Mouse (Mus musculus): ENCODE results near the gene Mrpl16. TPM values are rescaled to one million over a fixed set of nuclear protein-coding genes. Genes with fewer than 3 reads are reported as not detected.

The Mrpl16 gene
- total RNA-seq, 2 experiments from 2014 or later, result 39.3 to 43.3 TPM

Other genes starting within 250 kb of the Mrpl16 start
- gene Ms4a4d, start 233.6 kb upstream of the Mrpl16 start, total RNA-seq (2021), result not detected
- gene Ms4a6d, start 165.5 kb upstream of the Mrpl16 start, total RNA-seq (2021), result 1 to 10 TPM; 1.4 to 2.1 TPM
- not detected for gene Ms4a2, start 146.7 kb upstream of the Mrpl16 start, total RNA-seq (2021)
- not detected for gene Ms4a3, start 129.5 kb upstream of the Mrpl16 start, total RNA-seq (2021)
- gene Oosp2, start 109.8 kb upstream of the Mrpl16 start, total RNA-seq (2021), result not detected
- not detected for gene Oosp1, start 79.2 kb upstream of the Mrpl16 start, total RNA-seq (2021)
- gene Oosp3, start 73.3 kb upstream of the Mrpl16 start, total RNA-seq (2021), result not detected
- not detected for gene Gif, start 22.8 kb upstream of the Mrpl16 start, total RNA-seq (2021)
- 10 to 100 TPM; 29.5 to 30.8 TPM for gene Stx3, start 49.0 kb downstream of the Mrpl16 start, total RNA-seq (2021)
- gene Olfr1417, start 68.8 kb downstream of the Mrpl16 start, total RNA-seq (2021), result not detected
- gene Olfr1418, start 90.7 kb downstream of the Mrpl16 start, total RNA-seq (2021), result not detected
- gene Olfr1419, start 104.7 kb downstream of the Mrpl16 start, total RNA-seq (2021), result not detected
- not detected for gene Olfr1420, start 116.2 kb downstream of the Mrpl16 start, total RNA-seq (2021)
- gene Patl1, start 142.0 kb downstream of the Mrpl16 start, total RNA-seq (2021), result 10 to 100 TPM; 20.4 to 22.4 TPM
- gene Osbp, start 195.6 kb downstream of the Mrpl16 start, total RNA-seq (2021), result 10 to 100 TPM; 55.9 to 58.2 TPM